Mouse (Mus musculus) T-helper 2 cell (primary cell): ENCODE data around the gene Ccdc149.

Experiments used
- in situ Hi-C: fragments of 300-600 bp; cut with MboI, MseI; formaldehyde crosslinking; loops from one replicate; pipeline ENCODE4 v1.15.1; 2025; ENCODE audit warnings: high pct_unique_total_duplicates

Gene Ccdc149

DNA sequence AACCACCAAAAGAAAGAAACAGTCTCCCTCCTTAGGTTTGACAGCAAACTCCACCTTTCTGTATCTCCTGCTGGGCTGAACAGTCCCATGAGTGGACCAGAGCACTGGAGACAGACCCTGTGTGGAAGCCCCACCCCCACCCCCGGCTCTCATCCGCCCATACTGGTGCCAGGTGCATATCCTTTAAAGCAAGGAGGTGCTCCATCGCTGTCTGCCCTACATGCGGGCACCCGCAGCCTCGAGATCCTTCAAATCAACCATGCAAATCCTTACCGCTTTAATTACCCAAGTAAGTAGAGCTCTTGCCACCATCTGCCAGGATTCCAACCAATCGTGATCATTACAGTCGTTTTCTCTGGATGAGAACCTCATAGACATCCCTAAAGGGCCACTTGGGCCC lies 20.5 kb downstream of the Ccdc149 start:
- in situ Hi-C loops: loop anchor here (25.0 kb wide), 1 partner anchor 614 kb away; no protein-coding TSS in a partner anchor

DNA sequence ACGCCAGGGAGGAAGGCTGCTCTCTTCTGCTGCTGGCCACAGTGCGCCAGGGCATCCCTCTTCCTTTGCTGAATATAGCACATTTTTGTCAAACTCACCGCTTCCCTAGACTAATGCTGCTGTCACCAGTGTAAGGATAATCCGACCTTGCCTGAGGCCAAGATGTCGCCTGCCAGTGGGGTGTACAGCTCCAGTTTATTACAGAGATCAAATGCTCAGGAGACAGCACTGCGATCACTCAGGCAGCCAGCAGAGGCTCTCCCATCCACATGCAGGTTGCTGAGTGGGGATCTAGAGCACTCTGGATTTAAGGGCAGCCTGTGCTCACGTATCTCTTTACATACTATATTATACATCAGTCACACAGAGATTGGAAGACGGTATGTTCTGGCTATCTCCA lies 22.1 kb downstream of the Ccdc149 start:
- in situ Hi-C loops: no loop called here

DNA sequence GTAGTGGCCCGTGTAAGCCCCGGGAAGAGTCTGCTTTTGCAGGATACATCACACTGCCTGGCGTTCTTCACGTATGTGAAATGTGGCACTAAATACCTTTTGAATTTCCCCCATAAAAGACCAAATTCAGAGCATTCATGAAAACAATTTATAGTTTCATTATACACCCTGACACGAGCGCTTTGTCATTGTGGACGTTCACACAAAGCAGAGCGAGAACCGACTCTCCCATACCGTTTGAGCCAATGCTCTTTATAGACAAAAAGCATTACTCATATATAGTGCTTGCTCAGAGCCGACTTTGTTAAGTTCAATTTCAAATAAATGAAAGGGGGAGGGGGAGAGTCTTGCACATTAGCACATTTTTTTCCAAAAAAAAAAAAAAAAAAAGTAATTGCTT lies 31.0 kb downstream of the Ccdc149 start:
- in situ Hi-C loops: no loop called here

DNA sequence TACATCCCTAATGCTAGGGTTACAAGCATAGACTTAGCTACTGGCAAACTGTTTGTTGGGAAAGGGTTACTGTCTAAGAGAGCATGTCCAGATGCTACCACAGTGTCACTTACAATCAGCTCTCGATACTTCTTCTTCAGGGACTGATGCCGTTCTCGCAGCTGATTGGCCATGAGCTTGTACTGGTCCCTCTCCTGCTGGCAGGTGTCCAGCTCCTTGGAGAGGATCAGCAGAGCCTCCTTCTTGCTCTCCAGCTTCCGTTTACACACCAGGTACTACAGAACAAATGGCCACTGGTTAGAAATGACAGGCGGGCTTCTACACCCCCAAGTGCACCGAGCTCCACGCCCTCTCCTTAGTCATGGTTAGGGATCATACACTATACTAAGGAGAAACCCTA lies 32.4 kb downstream of the Ccdc149 start:
- in situ Hi-C loops: no loop called here

DNA sequence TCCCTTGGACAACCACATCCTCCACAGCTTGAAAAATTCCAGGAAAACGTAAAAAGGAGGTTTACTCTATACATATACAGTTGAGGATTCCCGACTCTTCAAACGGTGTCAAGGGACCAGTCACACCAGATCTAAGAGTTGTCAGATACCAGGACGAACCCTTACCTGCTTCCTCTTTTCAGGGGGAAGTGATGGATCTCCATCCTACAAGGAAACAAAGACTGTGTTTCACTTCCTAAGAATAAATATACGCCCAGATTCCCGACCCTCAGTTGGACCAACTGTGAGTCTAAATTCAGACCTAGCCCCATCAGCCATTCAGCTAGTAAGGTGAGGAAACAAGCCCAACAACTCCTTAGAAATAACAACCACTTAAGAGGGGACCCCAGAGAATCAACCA lies 35.8 kb downstream of the Ccdc149 start:
- in situ Hi-C loops: no loop called here

DNA sequence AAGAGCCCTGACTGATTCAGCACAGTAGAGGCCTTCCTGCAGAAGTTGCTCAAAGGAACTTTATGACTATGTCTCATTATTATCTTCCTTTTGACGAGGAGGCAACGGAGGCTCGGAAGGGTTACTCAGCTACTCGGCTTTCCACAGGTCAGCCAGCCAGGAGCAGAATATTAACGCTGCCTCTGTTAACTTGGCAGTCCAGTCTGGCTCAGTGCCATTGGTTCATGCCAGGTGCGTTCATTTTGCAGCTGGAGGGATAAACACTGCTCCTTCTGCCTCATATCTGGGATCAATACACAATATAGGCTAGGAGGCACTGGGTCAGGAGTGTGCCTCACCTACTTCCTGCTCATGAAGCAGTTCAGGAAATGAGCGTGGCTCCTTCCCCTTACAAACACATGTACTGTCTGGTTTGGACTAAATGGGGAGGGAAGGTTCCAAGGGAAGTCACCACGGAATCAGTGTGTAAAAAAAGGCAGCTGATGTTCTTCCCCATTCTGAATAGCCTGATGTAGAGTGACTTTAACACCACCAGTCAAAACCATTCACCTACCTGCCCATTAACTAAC lies 40.0 kb downstream of the Ccdc149 start:
- in situ Hi-C loops: no loop called here

DNA sequence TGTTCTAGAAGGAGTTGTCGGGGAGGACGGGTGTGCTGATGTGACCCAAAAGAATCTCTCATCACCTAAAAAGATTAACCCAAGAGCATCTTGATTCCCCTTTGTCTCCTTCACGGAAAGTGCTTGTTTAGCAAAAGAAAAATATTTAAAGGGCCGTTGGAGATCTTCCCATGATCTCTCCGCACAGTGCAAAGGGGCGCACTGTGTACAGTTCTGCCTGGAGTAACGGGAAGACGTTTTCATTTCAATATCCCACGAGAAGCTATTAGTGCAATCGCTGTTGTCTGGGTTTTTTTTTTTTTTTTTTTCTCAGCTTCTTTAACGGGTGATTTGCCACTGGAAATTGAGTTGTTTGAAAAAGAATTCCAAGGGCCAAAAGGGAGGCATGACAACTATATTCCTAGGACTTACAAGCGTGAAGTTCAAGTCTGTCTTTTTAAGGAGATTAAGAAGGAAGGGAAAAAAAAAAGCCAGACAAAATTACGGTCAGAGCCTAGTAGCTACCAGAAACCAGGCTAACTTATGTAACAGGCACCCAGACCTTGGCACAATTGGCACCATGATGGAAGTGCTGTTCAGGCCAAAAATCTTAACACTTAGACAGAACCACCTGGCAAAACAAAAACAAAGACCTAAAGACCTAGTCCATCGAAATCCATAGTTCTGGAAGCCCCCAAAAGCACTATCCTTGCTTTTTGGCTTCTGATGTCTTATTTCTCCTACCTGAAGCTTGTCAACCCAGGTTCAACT lies 41.4 kb downstream of the Ccdc149 start:
- in situ Hi-C loops: no loop called here

DNA sequence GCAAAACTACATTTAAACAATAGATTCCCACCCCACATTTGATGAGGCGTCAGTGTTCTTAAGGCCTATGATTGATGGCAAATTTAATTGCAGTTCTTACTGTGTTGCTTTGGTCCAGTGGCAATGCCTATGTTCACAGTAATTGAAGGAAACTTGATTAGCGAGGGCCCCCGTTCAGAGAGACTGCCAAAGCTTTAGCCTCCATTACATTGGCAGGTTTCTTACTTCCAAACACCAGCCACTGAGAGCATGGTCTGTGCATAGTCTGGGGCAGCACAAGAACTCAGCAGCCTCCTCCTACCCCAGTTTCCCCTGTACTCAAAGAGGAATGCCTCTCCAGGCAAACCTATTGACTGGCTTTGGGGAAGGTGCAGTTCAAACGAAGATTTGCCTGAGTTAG lies 42.7 kb downstream of the Ccdc149 start:
- in situ Hi-C loops: no loop called here

DNA sequence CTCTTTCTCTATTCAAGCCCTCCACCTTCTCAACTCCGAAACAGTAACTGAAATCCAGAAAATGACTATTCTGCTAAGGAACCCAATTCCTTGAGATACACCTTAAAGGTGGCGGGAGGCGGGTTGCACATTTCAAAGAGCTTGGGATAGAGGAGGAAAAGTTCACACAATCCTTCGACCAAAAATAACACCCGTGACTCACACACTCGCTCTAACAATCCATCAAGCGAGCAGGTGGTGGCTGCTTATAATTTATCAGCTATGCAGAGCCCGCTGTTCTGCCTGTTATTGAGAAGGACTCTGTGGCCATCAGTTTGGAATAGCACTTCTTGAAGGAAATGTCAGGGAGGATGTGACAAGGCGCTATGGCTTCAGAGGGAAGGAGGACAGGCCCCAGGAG lies 45.5 kb downstream of the Ccdc149 start:
- in situ Hi-C loops: no loop called here

DNA sequence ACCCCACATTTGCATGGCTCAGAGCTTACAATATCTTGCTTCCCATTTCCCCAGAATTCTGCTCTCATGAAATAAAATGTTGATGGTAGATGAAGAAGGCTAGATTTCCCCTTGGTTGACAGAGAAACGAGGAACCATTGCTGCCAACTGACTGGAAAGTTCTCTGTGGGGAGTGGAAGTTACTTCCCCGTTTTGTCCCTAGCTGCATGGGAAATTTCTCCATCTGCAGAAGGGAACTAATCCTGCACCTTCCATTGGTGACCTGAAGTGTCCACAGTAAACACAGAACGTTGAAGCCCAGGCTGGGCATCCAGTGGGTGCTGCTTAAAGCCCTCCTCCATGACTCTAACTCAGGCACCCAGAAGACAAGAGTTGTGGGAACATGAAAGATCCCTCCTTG lies 47.4 kb downstream of the Ccdc149 start:
- in situ Hi-C loops: no loop called here

DNA sequence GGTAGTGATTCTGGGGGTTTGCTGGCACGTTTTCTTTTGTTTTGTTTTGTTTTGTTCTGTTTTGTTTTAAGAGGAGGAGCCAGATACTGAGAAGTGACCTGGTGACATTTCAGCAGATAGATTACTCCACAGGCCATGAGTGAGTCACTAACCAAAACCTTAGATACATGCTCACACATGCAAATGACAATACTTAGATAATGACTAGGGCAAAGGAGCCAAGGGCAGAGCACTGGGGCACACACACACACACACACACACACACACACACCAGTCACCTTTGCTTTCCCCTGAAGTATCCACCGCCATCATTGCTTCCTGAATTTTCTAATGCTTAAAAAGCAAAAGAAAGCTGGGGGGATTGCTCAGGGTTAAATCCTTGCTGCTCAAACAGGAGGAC lies 54.8 kb downstream of the Ccdc149 start:
- in situ Hi-C loops: loop anchor here (10.0 kb wide), 1 partner anchor 1012 kb away; no protein-coding TSS in a partner anchor

DNA sequence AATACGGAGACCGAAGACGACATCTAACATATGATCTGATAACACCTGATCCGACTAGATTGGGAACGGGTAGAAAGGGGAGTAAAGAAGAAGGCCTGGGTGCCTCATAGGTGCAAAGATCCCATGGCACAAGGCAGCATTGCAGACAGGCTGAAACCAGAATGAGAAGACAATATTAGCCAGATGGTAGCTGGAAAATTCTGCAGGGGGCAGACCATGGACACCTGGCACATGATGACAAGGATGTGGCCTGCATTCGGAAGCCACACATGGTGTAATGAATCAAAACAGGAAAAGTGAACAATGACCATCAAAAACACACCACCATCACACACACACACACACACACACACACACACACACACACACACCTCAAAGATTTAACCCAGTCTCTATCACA lies 55.4 kb downstream of the Ccdc149 start:
- in situ Hi-C loops: loop anchor here (10.0 kb wide), 1 partner anchor 1011 kb away; no protein-coding TSS in a partner anchor

DNA sequence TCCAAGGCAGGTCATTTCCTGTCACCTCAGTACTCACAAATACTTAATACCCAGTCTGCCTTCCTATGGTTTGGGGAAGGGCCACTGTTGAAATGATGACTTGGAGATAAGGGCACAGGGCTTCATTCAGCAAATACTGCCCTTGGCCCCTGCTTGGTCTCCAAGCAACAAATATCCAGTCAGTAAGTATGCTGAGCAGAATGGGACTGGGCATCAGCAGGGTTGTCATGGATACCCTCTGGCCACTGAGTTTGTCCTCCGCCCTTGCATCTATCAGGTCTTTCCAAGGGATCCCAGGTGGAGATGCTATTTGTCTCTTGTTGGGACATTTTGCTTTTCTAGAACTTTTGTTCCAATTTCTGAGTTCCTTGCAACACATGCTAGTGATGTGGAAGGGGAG lies 56.1 kb downstream of the Ccdc149 start:
- in situ Hi-C loops: loop anchor here (10.0 kb wide), 1 partner anchor 1010 kb away; no protein-coding TSS in a partner anchor

DNA sequence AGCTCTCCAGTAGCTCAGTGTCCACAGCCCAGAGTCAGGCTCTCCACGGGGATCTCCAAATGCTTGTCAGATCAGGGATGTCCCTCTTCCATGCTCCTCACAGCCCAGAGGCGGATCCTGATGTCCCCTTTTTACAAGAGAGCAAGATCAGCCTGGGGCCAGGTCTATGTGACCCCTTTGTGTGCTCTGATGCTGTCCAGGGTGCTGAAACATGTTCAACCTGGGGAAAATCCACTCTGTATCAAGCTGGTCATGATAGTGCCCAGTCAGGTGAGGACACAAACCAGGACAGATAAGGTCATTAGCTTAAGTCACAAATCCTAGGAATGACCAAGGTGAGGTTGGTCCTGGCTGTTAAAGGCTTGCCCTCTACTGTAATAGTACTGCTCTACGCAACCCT lies 59.8 kb downstream of the Ccdc149 start:
- in situ Hi-C loops: loop anchor here (10.0 kb wide), 1 partner anchor 1007 kb away; no protein-coding TSS in a partner anchor

DNA sequence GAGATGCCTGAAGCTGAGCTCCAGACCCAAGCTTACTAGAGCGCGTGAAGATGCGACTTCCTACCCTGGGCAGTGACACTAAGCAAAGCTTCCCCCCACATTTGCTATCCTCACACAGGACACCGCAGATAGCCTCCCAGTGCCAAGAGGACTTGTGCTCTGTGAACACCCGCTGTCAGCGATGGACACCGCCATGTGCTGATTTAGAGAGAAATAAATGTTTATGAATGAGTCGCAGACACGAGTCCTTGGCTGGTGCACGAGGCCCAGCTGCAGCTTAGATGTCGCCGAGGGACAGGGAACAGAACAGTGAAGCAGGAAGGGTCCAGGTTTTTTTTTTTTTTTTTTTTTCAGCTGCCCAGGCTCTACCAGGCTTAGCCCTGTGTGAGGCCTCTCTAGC lies 61.1 kb downstream of the Ccdc149 start:
- in situ Hi-C loops: loop anchor here (10.0 kb wide), 1 partner anchor 1005 kb away; no protein-coding TSS in a partner anchor

DNA sequence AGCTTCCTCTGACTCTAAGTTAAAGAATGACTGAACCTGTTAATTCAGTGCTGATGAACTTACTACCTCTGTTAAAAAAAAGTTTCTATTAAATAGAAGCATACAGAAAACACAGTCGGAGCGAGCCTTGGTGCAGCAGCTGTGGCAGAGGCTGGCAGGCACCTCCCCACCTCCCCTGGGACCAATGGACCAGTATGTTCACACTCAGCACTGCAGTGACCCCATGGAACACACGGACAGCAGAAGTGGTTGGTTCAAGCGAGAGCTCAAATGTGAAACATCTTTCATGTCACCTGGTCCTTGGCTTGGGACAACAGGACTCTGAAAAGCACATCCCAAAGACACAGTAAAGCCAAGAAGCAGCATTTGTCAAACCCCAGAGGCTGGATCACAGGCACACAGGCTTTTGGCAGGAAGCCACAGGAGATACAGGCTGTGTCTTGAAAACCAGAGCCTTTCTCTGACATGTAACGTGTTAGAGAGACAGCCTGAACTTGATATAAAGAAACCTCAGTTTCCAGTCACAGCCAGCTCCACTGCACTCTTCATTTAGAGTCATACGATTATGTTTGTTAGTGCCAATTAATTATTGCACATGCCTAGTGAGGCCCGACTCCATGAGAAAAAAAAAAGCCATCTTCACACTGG lies 62.5 kb downstream of the Ccdc149 start:
- in situ Hi-C loops: no loop called here

DNA sequence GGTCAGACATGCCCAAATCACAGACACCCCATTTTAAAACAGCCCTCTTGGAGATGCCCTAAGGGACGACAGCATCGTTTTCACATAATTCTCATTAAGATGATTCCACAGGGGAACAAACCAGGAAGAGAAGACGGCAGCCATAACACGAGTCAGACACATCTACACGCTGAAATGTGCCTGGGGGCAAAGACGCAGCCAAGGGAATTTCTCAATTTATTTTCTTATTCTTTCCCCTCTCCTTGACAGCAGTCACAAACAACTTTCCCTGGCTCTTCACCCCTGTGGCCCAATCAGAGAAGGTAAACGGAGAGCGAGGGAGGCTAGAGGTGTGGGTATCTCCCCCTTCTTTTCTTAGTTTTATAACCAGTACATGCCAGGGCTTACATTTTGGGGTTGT lies 66.9 kb downstream of the Ccdc149 start:
- in situ Hi-C loops: no loop called here

DNA sequence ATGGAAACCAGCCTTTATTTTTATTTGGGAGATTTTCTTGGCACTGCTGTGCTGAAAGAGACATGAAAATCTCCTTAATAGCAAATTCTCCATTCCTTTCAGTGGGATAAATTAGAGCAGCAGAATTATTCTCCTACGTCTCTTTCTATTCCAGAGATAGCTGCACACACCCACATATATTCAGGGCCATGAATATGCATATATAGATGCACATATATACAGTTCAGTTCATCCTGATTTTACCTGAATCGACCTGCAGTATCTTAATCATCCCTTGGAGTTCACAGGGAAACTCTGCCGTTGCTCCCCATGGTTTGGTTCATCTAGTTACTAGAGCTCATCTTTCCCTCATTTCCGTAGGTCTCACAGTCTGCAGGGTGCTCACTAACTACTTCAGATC lies 77.6 kb downstream of the Ccdc149 start:
- in situ Hi-C loops: no loop called here

DNA sequence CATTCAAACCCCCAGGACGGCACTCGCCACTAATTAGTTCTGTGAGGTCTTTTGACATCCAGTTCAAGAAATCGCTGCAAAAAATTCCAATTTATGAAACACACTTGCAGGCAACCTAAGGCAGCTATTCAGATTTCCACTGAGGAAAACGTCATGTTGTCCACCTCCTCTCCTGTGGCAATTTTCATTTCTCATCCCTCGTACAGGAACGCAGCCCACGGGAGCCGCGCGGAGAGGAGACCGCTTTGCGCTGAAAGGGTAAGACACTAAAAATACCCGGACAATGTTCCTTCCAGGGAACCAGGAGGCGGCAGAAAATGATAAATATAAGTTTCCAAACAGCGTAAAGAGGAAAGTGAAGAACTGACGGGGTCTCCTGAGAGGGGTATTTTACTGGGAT lies 79.8 kb downstream of the Ccdc149 start:
- in situ Hi-C loops: no loop called here

DNA sequence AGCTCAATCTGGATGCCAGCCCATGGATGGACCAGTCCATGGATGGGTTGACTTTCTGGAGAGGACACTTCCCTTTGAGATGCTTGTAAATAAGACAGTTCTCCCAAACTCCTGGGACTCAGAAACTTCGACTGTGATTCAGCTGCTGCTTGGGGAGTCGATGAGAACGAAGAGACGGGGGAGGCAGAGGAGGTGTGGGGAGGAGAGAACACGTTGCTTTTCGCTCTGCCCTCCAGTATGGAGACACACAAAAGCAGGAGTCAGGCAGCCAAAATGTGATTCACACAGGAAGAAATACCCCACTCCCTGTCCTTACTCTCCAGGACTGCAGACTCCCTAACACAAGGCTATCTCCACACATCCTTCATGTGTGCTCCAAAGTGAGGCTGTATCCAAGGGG lies 80.9 kb downstream of the Ccdc149 start:
- in situ Hi-C loops: no loop called here

DNA sequence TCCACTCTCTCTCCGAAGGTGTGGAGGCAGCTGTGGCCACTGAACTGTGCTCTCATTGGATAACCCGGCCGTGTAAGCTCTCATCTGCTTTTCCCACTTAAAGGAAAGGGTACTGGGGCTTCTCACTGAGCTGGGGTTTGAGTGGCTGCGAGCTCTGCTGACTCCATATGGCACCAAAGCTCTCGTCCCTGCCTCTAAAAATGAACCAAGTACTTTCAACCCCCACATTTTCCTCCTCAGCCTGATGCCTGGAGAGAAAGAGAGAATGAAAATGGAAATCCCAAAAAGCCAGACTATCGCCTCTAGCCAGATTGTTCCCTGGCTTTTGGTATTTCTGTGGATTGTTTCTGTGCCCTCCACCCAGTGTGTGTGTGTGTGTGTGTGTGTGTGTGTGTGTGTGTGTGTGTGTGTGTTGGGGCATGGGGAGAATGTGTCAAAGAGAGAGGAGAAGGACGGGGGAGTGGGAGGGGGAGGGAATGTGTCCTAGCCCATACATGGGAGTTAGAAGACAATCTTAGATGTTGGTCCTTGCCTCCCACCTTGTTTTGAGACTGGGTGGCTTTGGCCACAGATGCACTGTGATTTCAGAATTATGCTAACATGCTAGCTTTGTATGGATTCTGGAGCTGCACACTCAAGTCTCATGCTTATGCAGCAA lies 83.1 kb downstream of the Ccdc149 start:
- in situ Hi-C loops: no loop called here

DNA sequence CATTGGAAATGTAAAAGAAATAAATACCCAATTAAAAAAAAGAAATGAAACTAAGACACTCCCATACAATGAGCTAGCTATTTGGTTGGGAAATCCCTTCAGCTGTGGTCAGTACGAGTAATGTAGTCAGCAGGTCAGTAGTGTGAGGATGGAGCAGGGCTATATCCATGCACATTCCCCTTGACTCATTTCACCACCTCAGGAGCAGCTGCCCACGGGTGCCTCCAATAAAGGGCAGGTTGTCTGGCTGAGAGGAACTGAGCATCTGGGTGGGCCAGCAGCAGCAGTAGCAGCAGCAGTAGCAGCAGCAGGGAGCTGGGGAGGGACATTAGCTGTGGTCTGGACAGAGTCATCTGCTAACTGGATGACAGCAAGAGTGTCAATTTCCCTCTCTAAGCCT lies 85.3 kb downstream of the Ccdc149 start:
- in situ Hi-C loops: no loop called here
